Mouse (Mus musculus): ENCODE data around the gene Coro1a.

- no peak for TF ChIP-seq CTCF (IDR thresholded peaks at IDR 0.05; ENCODE audit: extremely low read depth, insufficient read depth, low read length)
- TF ChIP-seq POLR2A (IDR thresholded peaks at IDR 0.05; ENCODE audit: extremely low read depth, insufficient read depth, low read length) = no peak
Observed at GRCm38 (mm10) chr7:126675104-126675503, 32.5 kb downstream of the Coro1a start.
